Mouse (Mus musculus) C2C12 (cell line): Measurements from ENCODE around the gene Axl. TPM values are rescaled to one million over a fixed set of nuclear protein-coding genes. Genes with fewer than 3 reads are reported as not detected.

ENCODE experiments used
- H3K27me3 ChIP-seq: one replicate; pipeline ENCODE4 v1.6.1; 2011; ENCODE audit not compliant: control insufficient read depth, insufficient read depth, insufficient read length
- H3K36me3 ChIP-seq: one replicate; pipeline ENCODE4 v1.6.1; 2011; ENCODE audit not compliant: control insufficient read depth, insufficient read depth
- H3K4me3 ChIP-seq: one replicate; pipeline ENCODE4 v1.5.1; 2011; ENCODE audit warnings: mild to moderate bottlenecking, control low read depth; ENCODE audit not compliant: poor library complexity, insufficient read depth, severe bottlenecking
- H3K79me2 ChIP-seq: one replicate; pipeline ENCODE4 v1.6.1; 2011; ENCODE audit not compliant: control insufficient read depth, insufficient read depth
- H3K79me3 ChIP-seq: one replicate; pipeline ENCODE4 v1.6.1; 2011; ENCODE audit warnings: low read depth, control low read depth
- H3ac ChIP-seq: one replicate; pipeline ENCODE3; 2011; ENCODE audit warnings: low read depth; ENCODE audit not compliant: control insufficient read depth, insufficient read length
- CEBPB ChIP-seq: IDR thresholded peaks from one replicate; pipeline ENCODE4 v1.6.1; 2011; ENCODE audit warnings: low read depth, mild to moderate bottlenecking, control low read depth, moderate library complexity
- CTCF ChIP-seq: IDR thresholded peaks from one replicate; pipeline ENCODE4 v1.5.1; 2011; ENCODE audit not compliant: control insufficient read depth, insufficient read depth, insufficient read length
- FOSL1 ChIP-seq: IDR thresholded peaks from one replicate; pipeline ENCODE4 v1.8.0; 2011; ENCODE audit warnings: mild to moderate bottlenecking, low read length; ENCODE audit not compliant: poor library complexity, insufficient read depth, severe bottlenecking
- MAX ChIP-seq: IDR thresholded peaks from one replicate; pipeline ENCODE4 v1.6.1; 2011; ENCODE audit warnings: mild to moderate bottlenecking, control low read depth
- MYOD1 ChIP-seq: IDR thresholded peaks from one replicate; pipeline ENCODE4 v1.6.1; 2011; ENCODE audit warnings: low read depth; ENCODE audit not compliant: control insufficient read depth, insufficient read length
- MYOG ChIP-seq: IDR thresholded peaks from one replicate; pipeline ENCODE4 v1.6.1; 2011; ENCODE audit not compliant: control insufficient read depth, insufficient read length; ENCODE audit errors: extremely low read depth
- USF1 ChIP-seq: IDR thresholded peaks from one replicate; pipeline ENCODE4 v1.6.1; 2011; ENCODE audit warnings: low read depth, mild to moderate bottlenecking, control low read depth, moderate library complexity
- polyA plus RNA-seq: library from polyadenylated mRNA; unstranded; fragments of >200 nt; fragmentation: generic; extraction: Trizol; gene quantifications from one replicate; pipeline ENCODE4 v1.2.1, GENCODE M21; 2012; ENCODE audit warnings: missing spikeins

Gene Axl
- polyA plus RNA-seq, 1 experiment = 270 TPM

DNA sequence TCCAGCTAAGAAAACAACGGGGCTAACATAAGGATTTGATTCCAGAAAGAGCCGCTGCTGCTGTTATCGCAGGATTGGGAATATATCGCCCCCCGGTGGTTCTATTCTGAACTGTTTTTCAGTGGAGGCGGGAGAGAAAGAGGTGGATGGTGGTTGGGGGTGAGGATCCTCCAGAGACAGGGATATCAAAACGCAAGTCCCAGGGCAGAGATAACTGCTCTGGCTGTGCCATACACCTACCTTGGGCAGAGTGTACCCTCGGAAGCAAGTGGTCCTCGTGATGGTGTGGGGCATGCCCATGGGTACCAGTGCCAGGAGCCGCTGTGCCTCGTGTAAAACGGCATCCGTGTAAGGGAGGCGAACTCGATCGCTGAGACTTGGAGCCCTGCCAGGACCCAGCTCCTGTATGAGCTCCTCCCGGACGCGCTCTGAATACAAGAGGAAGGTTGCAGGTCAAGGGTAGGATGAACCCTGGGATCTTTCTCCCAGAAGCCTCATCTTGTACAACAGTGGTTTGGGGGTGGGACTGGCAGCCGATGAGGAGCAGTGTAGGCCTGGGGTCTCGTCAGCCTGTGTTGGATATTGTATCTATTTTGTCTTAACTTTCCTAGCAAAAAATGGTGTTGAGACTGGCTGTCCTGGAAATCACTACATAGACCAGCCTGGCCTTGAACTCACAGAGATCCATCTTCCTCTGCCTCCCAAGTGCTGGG lies 17.3 kb upstream of the Axl start:
- TF ChIP-seq FOSL1 (no peak), MYOG (no peak), MAX (no peak), CTCF (peak; percentile 18), USF1 (no peak), CEBPB (no peak), MYOD1 (no peak)
- Histone ChIP-seq H3K27me3 (no peaks in the 10 kb centered on the region), H3ac (peak overlapping the region; percentile 9), H3K79me3 (no peaks in the 10 kb centered on the region), H3K36me3 (no peaks in the 10 kb centered on the region), H3K4me3 (no peak overlapping the region), H3K79me2 (no peaks in the 10 kb centered on the region)

DNA sequence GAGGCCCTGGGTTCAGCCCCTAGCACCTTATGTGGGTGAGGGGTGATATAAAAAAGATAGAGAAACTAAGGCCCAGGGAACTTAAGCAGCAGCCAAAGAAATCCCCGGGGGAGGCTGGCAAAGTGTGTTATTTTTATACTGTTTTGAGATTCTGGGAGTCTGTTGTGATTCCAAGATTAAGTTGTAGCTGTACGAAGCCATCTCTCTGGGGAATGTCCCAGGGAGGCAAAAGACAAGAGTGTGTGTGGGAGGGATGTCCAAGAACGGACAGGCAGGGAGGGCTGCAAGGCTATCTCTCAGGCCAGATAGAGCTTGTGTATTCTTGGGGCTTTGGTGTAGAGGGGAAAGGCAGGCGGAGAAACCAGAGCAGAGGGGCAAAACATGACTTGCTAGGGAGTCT lies 16.3 kb upstream of the Axl start:
- H3K79me3 ChIP-seq = no peaks in the 10 kb centered on the region
- H3K27me3 ChIP-seq = no peaks in the 10 kb centered on the region
- H3K4me3 ChIP-seq = no peak overlapping the region
- TF ChIP-seq USF1 = no peak
- no peak for TF ChIP-seq CEBPB
- TF ChIP-seq CTCF = no peak
- H3K36me3 ChIP-seq = no peaks in the 10 kb centered on the region
- H3K79me2 ChIP-seq = no peaks in the 10 kb centered on the region
- H3ac ChIP-seq = no peak overlapping the region

DNA sequence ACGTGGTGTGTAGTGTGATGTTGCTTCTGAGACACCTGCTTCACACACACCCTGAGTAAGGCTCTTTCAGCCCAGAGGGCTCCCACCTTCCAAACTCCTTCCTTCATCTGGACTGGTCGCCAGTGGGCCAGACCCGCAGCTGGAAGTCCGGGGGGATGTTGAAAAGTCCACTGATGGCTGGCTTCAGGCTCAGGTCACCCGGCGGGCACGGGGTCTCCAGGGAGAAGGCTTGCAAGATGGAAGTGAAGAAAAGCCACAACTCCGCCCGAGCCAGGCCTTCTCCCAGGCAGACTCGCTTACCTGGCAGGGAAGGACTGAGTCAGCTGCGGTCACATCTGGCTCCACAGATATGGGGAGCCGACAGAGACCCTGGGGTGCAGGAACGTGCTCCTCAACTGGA lies 15.0 kb upstream of the Axl start:
- Histone ChIP-seq H3ac (no peak overlapping the region), H3K4me3 (no peak overlapping the region), H3K79me3 (no peaks in the 10 kb centered on the region), H3K27me3 (no peaks in the 10 kb centered on the region), H3K36me3 (no peaks in the 10 kb centered on the region), H3K79me2 (no peaks in the 10 kb centered on the region)
- TF ChIP-seq USF1 (no peak), CEBPB (no peak), MYOG (no peak), MYOD1 (no peak), CTCF (no peak), MAX (no peak), FOSL1 (no peak)

DNA sequence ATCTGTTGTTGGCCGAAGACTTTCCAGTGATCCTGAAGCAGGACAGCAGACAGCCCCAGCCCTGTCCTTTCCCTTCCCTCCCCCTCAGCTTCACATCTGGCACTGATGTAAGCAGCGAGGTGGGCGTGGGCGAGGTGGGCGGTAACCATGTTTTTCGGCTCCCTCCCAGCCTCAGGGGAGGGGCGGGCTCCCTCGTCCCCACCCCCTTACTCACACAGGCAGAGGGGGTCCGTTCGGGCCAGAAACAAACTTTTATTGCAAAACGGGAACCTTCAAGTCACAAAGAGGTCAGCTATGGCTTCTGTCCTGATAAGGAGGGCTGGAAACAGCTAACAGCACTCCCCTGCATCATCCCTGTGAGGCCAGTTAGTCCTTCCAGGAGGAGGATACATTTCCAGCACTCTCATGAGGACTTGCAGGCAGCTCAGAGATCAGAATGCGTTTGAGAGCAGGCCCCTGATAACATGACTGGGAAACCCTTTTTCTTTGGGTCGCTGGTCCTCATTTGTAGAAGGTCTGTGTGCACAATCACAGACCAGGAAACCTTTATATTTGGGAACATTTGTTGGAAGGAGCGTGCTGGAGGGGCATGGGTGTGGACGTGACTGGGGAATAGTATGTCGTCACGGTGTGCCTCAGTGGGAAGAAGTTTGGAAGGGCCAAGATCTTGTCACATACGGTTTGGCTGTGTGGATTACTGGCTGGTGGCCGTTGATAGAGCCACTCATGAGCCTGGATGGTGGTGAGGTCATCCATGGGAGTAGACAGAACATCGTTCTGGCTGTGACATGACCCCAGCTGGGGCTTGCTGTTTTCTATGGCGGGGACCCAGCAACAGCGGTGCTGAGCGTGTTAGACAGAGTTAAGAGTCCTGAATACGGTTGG lies 14.0 kb upstream of the Axl start:
- TF ChIP-seq MYOG = no peak
- TF ChIP-seq MYOD1 = no peak
- no peak for TF ChIP-seq FOSL1
- no peak for TF ChIP-seq CEBPB
- TF ChIP-seq CTCF = no peak
- TF ChIP-seq MAX = no peak
- TF ChIP-seq USF1 = no peak
- Histone ChIP-seq H3K79me3 (no peaks in the 10 kb centered on the region), H3K36me3 (no peaks in the 10 kb centered on the region), H3K27me3 (no peaks in the 10 kb centered on the region), H3K4me3 (no peak overlapping the region), H3K79me2 (no peaks in the 10 kb centered on the region), H3ac (no peak overlapping the region)

DNA sequence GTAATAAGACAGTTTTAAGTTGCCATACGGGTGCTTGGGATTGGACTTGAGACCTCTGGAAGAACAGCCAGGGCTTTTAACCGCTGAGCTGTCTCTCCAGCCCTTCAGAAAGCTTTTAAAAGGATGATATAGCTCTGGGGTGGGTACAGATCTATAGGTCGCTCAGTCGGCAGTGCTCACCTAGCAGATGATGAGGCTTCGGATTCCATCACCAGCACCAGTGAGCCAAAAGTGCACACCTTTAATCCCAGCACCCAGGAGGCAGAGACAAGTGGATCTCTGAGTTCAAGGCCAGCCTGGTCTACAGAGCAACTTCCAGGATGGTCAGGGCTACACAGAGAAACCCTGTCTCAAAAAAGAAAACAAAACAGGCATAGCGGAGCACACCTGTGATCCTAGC lies 12.5 kb upstream of the Axl start:
- no peaks in the 10 kb centered on the region for H3K79me3 ChIP-seq
- no peaks in the 10 kb centered on the region for H3K27me3 ChIP-seq
- H3ac ChIP-seq = no peak overlapping the region
- TF ChIP-seq MYOD1 (no peak), MAX (no peak)
- H3K36me3 ChIP-seq = no peaks in the 10 kb centered on the region
- no peak overlapping the region for H3K4me3 ChIP-seq
- no peaks in the 10 kb centered on the region for H3K79me2 ChIP-seq

DNA sequence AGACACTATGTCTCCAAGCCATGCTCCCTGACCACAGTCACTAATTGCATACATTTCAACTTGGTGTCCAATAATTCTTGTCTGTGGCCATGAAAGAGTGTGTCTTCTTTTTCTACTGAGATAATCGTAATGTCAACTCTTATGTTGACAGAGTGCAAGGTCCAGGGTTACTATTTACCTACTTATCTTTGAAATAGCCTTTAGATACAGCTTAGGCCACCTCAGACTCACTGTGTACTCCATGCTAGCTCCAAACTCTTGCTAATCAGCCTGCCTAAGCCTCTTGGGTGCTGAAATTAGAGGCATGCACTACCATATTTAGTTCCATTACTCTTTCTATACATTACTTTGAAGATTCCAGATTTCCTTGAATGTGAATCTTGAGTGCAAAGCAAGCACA lies 10.9 kb upstream of the Axl start:
- Histone ChIP-seq H3K36me3 (no peaks in the 10 kb centered on the region), H3K4me3 (no peak overlapping the region), H3K79me2 (no peaks in the 10 kb centered on the region), H3K79me3 (no peaks in the 10 kb centered on the region), H3K27me3 (no peaks in the 10 kb centered on the region), H3ac (no peak overlapping the region)
- TF ChIP-seq CTCF (no peak), MYOD1 (no peak), FOSL1 (no peak), CEBPB (no peak), MAX (no peak), USF1 (no peak), MYOG (no peak)
